Mouse (Mus musculus) kidney, adult 9 months (tissue): ENCODE measurements around the gene Vamp2.

Experiments used
- DNase-seq: peaks from one replicate; pipeline ENCODE4 v3.0.0; 2022

Gene Vamp2

DNA sequence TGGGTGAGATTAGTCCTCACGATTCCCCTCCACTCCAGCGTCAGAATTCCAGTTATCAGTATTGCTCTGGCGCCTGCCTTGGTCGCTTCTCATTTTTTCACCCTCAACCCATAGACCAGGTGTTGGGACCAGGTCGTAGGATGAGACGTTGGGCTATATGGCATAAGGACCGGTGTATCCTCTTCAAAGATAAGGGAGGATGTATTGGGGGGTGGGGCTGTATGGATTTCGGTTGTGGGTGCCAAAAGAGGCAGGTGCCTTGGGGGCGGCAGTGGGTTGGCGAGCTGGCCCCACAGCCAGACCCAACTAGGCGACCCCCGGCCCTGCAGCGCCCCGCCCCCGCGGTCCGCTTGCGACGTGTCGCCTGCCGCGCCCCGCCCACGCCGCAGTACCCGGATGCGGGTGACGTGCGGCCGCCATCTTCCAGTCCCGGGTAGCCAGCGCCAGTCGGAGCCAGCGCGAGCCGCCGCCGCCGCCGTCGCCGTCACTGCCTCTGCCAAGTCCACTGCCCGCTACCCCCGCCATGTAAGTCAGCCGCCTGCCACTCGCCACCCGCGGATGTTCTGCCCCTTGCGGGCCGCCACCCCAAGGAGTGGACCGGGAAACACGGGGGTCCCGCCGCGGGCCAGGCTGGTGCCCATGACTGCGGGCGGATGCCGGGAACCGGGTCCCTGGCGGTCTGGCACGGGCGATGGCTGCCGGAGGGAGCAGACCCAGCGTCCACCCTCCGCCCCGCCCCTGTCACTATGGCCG, at the start of gene Vamp2:
TSS of gene Vamp2 (plus strand) at position 388 of the 753 bp plus-strand sequence.
- peak; percentile 90 for DNase-seq

DNA sequence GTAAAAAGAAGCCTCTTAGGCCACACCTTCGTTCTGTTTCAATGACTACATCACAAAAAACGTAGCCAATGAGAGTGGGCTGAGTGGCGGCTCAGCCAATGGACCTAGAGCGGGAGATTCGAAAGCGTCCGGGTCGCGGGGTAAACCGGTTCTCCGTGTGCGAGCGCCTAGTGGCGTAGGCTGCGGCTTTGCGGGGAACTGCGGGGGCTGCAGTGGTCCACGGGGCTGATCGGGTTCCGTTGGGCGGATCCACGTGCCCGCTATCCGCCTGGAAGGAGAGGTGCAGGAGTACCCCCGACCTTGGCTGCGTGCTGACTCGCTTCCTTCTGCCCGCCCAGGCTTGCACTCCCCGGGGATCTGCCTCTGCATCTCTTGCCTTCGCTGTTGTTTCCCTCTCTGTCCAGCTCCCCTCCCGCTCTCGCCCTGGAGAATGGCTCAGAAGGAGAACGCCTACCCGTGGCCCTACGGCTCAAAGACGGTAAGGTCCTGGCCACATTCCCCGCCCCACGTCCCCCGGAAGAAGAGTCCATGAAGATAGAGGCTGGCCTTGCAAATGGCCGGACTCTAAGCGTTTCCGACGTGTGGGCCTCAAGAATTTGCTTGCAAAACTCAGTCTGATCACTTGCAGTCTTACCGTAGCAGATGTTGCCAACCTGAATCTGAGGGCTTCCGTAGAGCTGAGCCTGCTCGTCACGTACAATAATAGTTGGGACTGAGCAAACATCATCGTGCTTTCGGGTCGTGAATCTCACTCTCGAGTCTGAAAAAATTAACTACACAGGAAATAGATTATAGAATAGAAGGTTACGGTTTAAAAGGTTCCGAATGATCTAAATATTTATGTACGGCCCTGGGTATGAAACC, 42.5 kb upstream of the Vamp2 start, which contains the start of gene Aurkb:
TSS of gene Aurkb (plus strand) at position 117 of the 864 bp plus-strand sequence.
- peak; percentile 79 for DNase-seq

GRCm38 (mm10) chr11:69046395-69046774, 41.9 kb upstream of the Vamp2 start:
- no peak for DNase-seq

DNA sequence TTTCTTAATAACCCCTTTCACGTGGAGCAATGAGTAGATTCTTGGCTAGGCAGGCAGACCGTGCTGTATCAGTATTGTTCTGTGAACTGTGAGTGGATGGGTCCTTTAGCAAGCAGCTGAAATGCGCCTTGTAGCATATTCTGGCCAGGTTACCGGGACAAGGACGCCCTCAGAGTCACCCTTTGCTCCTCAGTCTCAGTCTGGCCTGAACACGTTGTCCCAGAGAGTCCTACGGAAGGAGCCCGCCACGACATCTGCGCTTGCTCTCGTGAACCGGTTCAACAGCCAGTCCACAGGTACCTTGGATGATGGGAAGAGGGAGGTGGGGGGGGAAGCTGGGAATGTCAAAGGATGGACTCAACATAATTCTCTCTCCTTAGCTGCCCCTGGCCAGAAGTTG, 40.7 kb upstream of the Vamp2 start:
- no peak for DNase-seq

DNA sequence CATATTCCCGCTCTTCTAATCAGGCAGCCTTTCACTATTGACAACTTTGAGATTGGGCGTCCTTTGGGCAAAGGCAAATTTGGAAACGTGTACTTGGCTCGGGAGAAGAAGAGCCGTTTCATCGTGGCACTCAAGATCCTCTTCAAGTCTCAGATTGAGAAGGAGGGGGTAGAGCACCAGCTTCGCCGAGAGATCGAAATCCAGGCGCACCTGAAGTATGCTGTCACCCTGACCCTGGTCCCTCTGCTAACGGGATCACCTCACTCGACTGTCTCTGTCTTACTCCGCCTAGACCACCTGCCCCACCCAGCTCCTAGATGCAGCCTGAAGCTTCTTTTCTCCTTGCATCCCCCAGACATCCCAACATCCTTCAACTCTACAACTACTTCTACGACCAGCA, 40.1 kb upstream of the Vamp2 start:
- no peak for DNase-seq

GRCm38 (mm10) chr11:69050748-69051147, 37.5 kb upstream of the Vamp2 start:
- no peak for DNase-seq

- DNase-seq, result no peak
Observed at GRCm38 (mm10) chr11:69051771-69052170, 36.5 kb upstream of the Vamp2 start.

- no peak for DNase-seq
Observed at GRCm38 (mm10) chr11:69052824-69053421, 35.4 kb upstream of the Vamp2 start.

- no peak for DNase-seq
Observed at GRCm38 (mm10) chr11:69053848-69054247, 34.4 kb upstream of the Vamp2 start.

DNA sequence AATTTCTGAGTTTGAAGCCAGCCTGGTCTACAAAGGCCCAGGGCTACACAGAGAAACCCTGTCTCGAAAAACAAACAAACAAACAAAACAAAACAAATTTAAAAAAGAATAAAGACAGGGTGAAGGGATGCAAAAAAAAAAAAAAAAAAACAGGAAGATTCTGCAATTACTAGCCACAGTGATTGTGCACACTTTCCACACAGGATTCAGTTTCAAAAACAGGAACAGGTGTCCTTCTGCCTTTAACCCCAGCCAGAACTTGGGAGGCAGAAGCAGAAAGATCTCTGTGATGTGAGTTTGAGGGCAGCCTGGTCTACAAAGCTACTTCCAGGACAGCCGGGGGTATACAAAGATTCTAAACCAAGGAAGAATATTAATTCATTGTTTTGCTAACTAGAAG, 30.0 kb upstream of the Vamp2 start:
- no peak for DNase-seq

- DNase-seq, result no peak
Observed at GRCm38 (mm10) chr11:69058729-69059356, 29.4 kb upstream of the Vamp2 start.

DNA sequence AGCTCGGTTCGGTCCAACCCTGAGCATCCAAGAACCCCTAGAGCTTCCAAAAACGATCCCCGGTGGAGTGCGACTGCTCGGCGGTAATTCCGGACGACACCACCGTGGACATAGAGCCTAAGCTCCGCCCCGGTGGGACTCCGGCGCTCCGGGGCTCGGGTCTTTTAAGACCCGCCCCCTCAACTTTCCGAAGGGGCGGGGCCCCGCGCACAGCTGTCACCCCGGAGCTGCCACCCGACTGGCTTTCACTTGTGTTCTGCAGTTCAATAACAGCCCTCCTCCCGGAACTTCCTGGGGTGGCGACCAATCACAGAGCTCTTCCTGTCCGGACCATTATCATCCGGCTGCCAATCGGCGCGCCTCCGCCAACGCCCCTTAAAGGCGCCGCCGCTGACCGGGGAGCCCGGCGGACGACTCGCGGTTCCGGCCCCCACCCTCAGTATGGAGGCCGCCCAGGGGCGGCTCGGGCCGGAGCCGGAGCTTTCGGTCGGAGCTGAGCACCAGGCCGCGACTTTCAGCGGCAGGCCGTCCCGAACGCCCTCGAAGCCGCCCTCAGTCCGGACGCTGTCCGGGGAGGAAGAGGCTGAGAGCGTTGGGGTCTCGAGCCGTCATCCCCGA, 28.8 kb upstream of the Vamp2 start, which contains the start of gene Borcs6:
TSS of gene Borcs6 (plus strand) at position 361 of the 618 bp plus-strand sequence.
- DNase-seq, result peak; percentile 98

DNA sequence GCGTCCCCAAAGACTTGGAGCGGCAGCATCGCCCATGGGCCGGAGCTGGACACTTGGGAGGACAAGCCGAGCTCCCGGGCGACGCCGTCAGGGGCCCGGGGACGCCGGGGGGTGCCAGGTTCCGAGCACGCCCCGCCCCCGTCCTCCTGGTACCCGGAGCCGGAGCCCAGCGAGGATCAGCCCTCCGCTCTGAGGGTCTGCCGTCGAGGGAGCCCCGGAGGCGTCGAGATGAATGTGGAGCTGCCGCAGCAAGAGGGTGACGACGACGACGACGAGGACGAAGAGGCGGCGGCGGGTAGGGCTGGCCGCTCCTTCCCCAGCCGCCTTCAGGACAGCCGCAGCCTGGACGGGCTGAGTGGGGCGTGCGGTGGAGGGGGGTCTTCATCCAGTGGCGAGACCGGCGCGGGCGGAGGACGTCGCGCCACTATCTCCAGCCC, 28.3 kb upstream of the Vamp2 start:
- no peak for DNase-seq

GRCm38 (mm10) chr11:69060448-69061254, 27.6 kb upstream of the Vamp2 start:
- DNase-seq, result no peak

DNA sequence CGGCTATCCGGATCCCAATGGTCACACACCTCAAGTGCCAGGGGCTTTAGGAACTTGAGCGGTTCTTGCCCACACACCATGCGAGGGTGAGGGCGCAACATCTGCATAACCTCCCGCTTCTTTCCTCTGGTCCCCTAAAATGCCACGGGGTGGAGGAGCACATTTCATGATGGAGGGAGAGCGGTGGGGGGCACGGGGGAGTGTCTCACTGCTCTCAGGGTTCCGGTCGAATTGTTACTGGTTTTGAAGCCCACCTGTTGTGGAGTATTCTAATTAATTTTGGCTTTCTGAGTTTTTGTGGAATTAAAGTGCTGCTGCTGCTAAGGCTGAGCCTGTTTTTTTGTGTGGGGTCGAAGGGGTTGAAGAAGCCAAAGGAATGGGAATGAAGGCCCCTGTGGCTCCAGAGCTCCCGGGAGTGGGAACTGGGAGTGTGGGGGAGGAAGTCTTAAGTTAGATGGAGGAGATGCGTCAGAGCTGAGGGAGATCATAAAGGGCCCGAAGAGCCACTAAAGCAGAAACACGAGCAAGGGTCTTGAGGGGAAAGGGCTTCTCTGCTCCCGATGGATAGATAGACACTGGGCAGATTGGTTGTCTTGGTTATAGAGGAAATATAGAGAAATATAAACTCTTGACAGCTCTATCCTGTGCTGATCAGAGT, 26.9 kb upstream of the Vamp2 start:
- DNase-seq, result no peak

DNA sequence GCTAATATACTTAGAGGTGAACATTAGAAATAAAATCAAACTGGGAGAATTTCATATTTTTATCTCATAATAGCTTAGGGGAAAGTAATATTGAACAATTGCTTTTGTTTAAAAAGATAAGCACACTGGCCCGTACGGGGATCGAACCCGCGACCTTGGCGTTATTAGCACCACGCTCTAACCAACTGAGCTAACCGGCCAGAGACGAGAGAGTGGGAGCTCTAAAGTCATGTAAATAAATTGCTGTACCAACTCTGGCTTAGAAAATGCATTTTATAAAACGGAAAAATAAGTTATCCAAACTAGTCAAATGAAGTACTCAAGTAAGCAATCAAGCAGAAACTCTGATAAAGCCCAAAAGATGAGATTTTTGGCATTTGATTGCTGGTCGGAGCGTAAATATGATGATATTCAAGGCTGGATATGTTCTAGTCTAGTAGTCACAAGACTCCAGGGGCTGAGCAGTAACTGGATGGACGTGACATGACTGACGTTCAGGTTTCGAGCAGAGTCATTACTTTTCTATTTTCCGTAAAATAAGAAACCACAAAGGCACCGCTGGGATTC, 26.0 kb upstream of the Vamp2 start:
- peak; percentile 90 for DNase-seq

- peak; percentile 98 for DNase-seq
Observed at GRCm38 (mm10) chr11:69062761-69063224, 25.5 kb upstream of the Vamp2 start.

DNA sequence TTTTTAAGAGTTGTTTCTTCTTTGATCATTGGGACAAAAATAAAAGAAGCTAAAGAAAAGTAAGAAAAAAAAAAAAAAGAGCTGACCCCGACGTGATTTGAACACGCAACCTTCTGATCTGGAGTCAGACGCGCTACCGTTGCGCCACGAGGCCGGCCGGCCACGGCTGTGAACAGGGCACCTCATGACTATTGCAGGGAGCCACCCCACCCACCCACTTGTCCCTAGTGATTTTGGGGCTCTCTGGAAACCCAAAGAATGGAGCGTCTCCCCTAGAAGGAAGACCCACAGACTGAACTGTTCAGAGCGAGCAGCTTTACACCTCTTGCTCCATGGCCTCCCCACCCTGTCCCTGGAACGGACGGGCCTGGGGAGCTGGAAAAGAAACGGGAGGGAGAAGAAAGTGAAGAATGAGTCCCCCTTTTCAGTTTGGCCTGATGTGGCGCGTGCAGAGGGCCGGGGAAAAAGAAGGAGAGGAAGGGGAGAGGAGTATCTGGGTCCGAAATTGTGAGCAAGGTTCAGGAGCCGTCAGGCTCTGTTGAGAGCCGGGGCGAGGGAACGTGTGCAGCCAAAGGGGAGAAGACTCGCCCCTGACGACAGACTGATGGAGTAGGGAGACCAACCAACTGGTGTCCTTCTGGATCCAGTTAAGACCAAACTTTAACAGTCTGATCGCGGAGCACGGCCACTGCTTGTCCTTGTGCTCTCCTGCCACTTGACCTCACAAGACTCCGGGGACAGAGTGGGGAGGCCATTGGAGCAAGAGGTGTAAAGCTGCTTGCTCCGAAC, 24.7 kb upstream of the Vamp2 start:
- peak; percentile 70 for DNase-seq

- no peak for DNase-seq
Observed at GRCm38 (mm10) chr11:69064259-69065133, 23.8 kb upstream of the Vamp2 start.
